Mouse (Mus musculus) testis, adult 2 months (tissue): ENCODE results near the gene Slc36a4. TPM values are rescaled to one million over a fixed set of nuclear protein-coding genes. Genes with fewer than 3 reads are reported as not detected.

Experiments used
- H3K27ac ChIP-seq: fragments of 200-500 bp; 2 replicates; pipeline ENCODE4 v1.5.1; 2012; ENCODE audit warnings: low read depth, low read length; ENCODE audit not compliant: control insufficient read depth, insufficient read depth
- H3K27me3 ChIP-seq: fragments of 200-500 bp; 2 replicates; pipeline ENCODE4 v1.6.1; 2012; ENCODE audit warnings: mild to moderate bottlenecking, low read length, moderate library complexity; ENCODE audit not compliant: control insufficient read depth, insufficient read depth
- H3K36me3 ChIP-seq: fragments of 200-500 bp; 2 replicates; pipeline ENCODE4 v1.6.1; 2012; ENCODE audit warnings: mild to moderate bottlenecking, low read length; ENCODE audit not compliant: control insufficient read depth, insufficient read depth
- H3K4me1 ChIP-seq: fragments of 200-500 bp; 2 replicates; pipeline ENCODE4 v1.6.1; 2012; ENCODE audit warnings: low read length; ENCODE audit not compliant: control insufficient read depth, insufficient read depth
- H3K4me3 ChIP-seq: fragments of 200-500 bp; 2 replicates; pipeline ENCODE4 v1.5.1; 2012; ENCODE audit warnings: low read depth, mild to moderate bottlenecking, low read length, moderate library complexity, mixed read lengths; ENCODE audit not compliant: control insufficient read depth
- CTCF ChIP-seq: fragments of 200-500 bp; IDR thresholded peaks from 2 replicates; pipeline ENCODE4 v1.5.1; 2012; ENCODE audit warnings: low read depth, mild to moderate bottlenecking, inconsistent platforms, low read length, moderate library complexity; ENCODE audit not compliant: control insufficient read depth, insufficient read depth, insufficient replicate concordance
- POLR2A ChIP-seq: fragments of 200-500 bp; IDR thresholded peaks from 2 replicates; pipeline ENCODE4 v1.6.1; 2012; ENCODE audit warnings: low read depth, mild to moderate bottlenecking, inconsistent platforms, low read length, moderate library complexity; ENCODE audit not compliant: control insufficient read depth
- polyA plus RNA-seq: library from polyadenylated mRNA; depleted of rRNA; stranded (reverse); fragments of >200 nt; gene quantifications from 2 replicates; pipeline ENCODE4 v1.2.3, GENCODE M21; 2012

Slc36a4 gene
- polyA plus RNA-seq, 1 experiment, result 9.8 TPM

- H3K4me3 ChIP-seq, result no peak overlapping the region
These were observed 13.0 kb downstream of the Slc36a4 start for GRCm38 (mm10) chr9:15722506-15722905.

GRCm38 (mm10) chr9:15727168-15727567 lies 17.6 kb downstream of the Slc36a4 start:
- TF ChIP-seq POLR2A (no peak), CTCF (no peak)
- Histone ChIP-seq H3K4me1 (no peaks in the 10 kb centered on the region), H3K27ac (no peak overlapping the region), H3K4me3 (no peak overlapping the region), H3K36me3 (no peaks in the 10 kb centered on the region), H3K27me3 (no peaks in the 10 kb centered on the region)

More at GRCm38 (mm10) chr9:15722506-15722905, 13.0 kb downstream of the Slc36a4 start:
- Histone ChIP-seq H3K36me3 (no peaks in the 10 kb centered on the region), H3K27me3 (no peaks in the 10 kb centered on the region), H3K4me1 (no peaks in the 10 kb centered on the region), H3K27ac (no peak overlapping the region)
- TF ChIP-seq POLR2A (no peak), CTCF (no peak)

- Histone ChIP-seq H3K4me1 (no peaks in the 10 kb centered on the region), H3K27me3 (no peaks in the 10 kb centered on the region), H3K27ac (no peak overlapping the region), H3K4me3 (no peak overlapping the region), H3K36me3 (no peaks in the 10 kb centered on the region)
- no peak for TF ChIP-seq POLR2A
- TF ChIP-seq CTCF, result no peak
These were observed 22.5 kb downstream of the Slc36a4 start for GRCm38 (mm10) chr9:15731758-15732748.

GRCm38 (mm10) chr9:15734056-15734866 lies 24.7 kb downstream of the Slc36a4 start:
- H3K27ac ChIP-seq, result no peak overlapping the region
- H3K36me3 ChIP-seq, result no peaks in the 10 kb centered on the region
- H3K4me3 ChIP-seq, result no peak overlapping the region
- no peaks in the 10 kb centered on the region for H3K27me3 ChIP-seq
- TF ChIP-seq CTCF (no peak), POLR2A (no peak)
- H3K4me1 ChIP-seq, result no peaks in the 10 kb centered on the region

- Histone ChIP-seq H3K4me1 (no peaks in the 10 kb centered on the region), H3K36me3 (no peaks in the 10 kb centered on the region)
These were observed 25.3 kb downstream of the Slc36a4 start for GRCm38 (mm10) chr9:15734867-15735131.

GRCm38 (mm10) chr9:15737522-15737921 lies 28.0 kb downstream of the Slc36a4 start:
- no peak for TF ChIP-seq CTCF
- TF ChIP-seq POLR2A, result no peak
- no peaks in the 10 kb centered on the region for H3K36me3 ChIP-seq
- no peaks in the 10 kb centered on the region for H3K27me3 ChIP-seq
- H3K27ac ChIP-seq, result no peak overlapping the region
- no peaks in the 10 kb centered on the region for H3K4me1 ChIP-seq
- no peak overlapping the region for H3K4me3 ChIP-seq

More at GRCm38 (mm10) chr9:15734867-15735131, 25.3 kb downstream of the Slc36a4 start:
- H3K27me3 ChIP-seq, result no peaks in the 10 kb centered on the region
- TF ChIP-seq POLR2A (no peak), CTCF (no peak)
- H3K27ac ChIP-seq, result no peak overlapping the region
- H3K4me3 ChIP-seq, result no peak overlapping the region

GRCm38 (mm10) chr9:15741428-15741827 lies 31.9 kb downstream of the Slc36a4 start:
- Histone ChIP-seq H3K36me3 (no peaks in the 10 kb centered on the region), H3K27ac (no peak overlapping the region), H3K4me3 (no peak overlapping the region), H3K4me1 (no peaks in the 10 kb centered on the region), H3K27me3 (no peaks in the 10 kb centered on the region)
- no peak for TF ChIP-seq CTCF
- TF ChIP-seq POLR2A, result no peak
